Mouse (Mus musculus) urinary bladder, postnatal 14 days (tissue): ENCODE results near the gene Alox12e.
A peak's percentile ranks its signal among the peaks of the same experiment; 100 is the strongest.

Experiments used
- DNase-seq: peaks from one replicate; pipeline ENCODE4 v3.0.0; 2021; ENCODE audit warnings: low spot score

The Alox12e gene

GRCm38 (mm10) chr11:70284757-70285156 is 37.7 kb downstream of the Alox12e start:
- no peak for DNase-seq

- no peak for DNase-seq
Measured at GRCm38 (mm10) chr11:70283666-70284065, 38.8 kb downstream of the Alox12e start.

- DNase-seq: peak; percentile 28
Measured at GRCm38 (mm10) chr11:70280441-70280840, 42.0 kb downstream of the Alox12e start.

GRCm38 (mm10) chr11:70278961-70279360 is 43.5 kb downstream of the Alox12e start:
- DNase-seq: no peak

GRCm38 (mm10) chr11:70271641-70272040 is 50.8 kb downstream of the Alox12e start:
- no peak for DNase-seq

- DNase-seq: no peak
Measured at GRCm38 (mm10) chr11:70266405-70266804, 56.0 kb downstream of the Alox12e start.

- no peak for DNase-seq
Measured at GRCm38 (mm10) chr11:70265819-70266218, 56.6 kb downstream of the Alox12e start.
